Mouse (Mus musculus) thymus, adult 2 months (tissue): ENCODE measurements at regions not wholly inside any gene's neighbourhood (a gene's known extent, or its start where the extent isn't known, plus 50 kb on each side); places are given as distances from the start of the nearest gene placed in this dataset.

ENCODE experiments used
- DNase-seq: peaks from one replicate; pipeline ENCODE4 v3.0.0; 2021
- H3K27ac ChIP-seq: fragments of 200-500 bp; 2 replicates; pipeline ENCODE4 v1.5.1; 2012; ENCODE audit warnings: low read length, control low read depth; ENCODE audit not compliant: control insufficient read depth, insufficient read depth
- H3K27me3 ChIP-seq: fragments of 200-500 bp; 2 replicates; pipeline ENCODE4 v1.6.1; 2012; ENCODE audit warnings: mild to moderate bottlenecking, low read length, moderate library complexity, mixed read lengths; ENCODE audit not compliant: control insufficient read depth, insufficient read depth
- H3K36me3 ChIP-seq: fragments of 200-500 bp; 2 replicates; pipeline ENCODE4 v1.6.1; 2012; ENCODE audit warnings: mild to moderate bottlenecking, low read length, moderate library complexity; ENCODE audit not compliant: control insufficient read depth, insufficient read depth
- H3K4me1 ChIP-seq: fragments of 200-500 bp; replicated peaks from 2 replicates; pipeline ENCODE4 v1.6.1; 2012; ENCODE audit warnings: low read length; ENCODE audit not compliant: control insufficient read depth, insufficient read depth
- H3K4me3 ChIP-seq: fragments of 200-500 bp; 2 replicates; pipeline ENCODE4 v1.5.1; 2012; ENCODE audit warnings: mild to moderate bottlenecking, low read length, control low read depth, moderate library complexity; ENCODE audit not compliant: control insufficient read depth, insufficient read depth
- CTCF ChIP-seq: fragments of 200-500 bp; IDR thresholded peaks from 2 replicates; pipeline ENCODE4 v1.5.1; 2012; ENCODE audit warnings: mild to moderate bottlenecking, control low read depth, low read length, moderate library complexity, borderline replicate concordance; ENCODE audit not compliant: control insufficient read depth, poor library complexity, insufficient read depth; ENCODE audit errors: extremely low read depth
- POLR2A ChIP-seq: fragments of 200-500 bp; IDR thresholded peaks from 2 replicates; pipeline ENCODE4 v1.6.1; 2012; ENCODE audit warnings: mild to moderate bottlenecking, low read length, control low read depth, moderate library complexity; ENCODE audit not compliant: control insufficient read depth, poor library complexity, insufficient read depth; ENCODE audit errors: extremely low read depth
- WGBS: fragments of 180-500 bp; shearing (Covaris S2); methylation state at CpG from one replicate; pipeline ENCODE4 v1.1.7; 2018; 5-methylcytosine and 5-hydroxymethylcytosine counted together

GRCm38 (mm10) chr19:15357181-15357580, 590.0 kb downstream of the Psat1 start:
- Histone ChIP-seq H3K4me1 (no peaks in the 10 kb centered on the region), H3K36me3 (no peaks in the 10 kb centered on the region), H3K27me3 (no peaks in the 10 kb centered on the region), H3K4me3 (no peak overlapping the region), H3K27ac (no peak overlapping the region)
- DNase-seq: no peak
- TF ChIP-seq POLR2A (no peak), CTCF (no peak)
- 72% methylated on average over 3 of the region's 3 CpGs for WGBS

DNA sequence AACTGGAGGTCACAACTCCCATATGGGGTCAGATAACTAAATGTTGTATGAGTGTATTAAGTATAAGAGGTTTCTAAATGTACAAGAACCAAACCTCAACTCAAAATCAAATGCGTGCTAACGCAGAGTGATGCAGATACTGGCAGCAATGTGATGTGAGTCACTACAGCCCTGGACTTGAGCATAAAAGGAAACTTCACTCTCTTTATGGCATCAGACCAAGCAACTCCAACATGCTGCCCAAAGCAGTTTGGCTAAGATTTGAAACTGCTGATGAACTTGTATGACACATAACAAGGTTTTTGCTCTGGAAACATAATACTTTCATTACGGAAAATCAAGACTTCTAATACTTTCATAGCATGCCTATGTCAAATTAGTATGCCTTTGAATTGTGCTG, 598.8 kb downstream of the Psat1 start:
- H3K36me3 ChIP-seq: no peaks in the 10 kb centered on the region
- TF ChIP-seq POLR2A: no peak
- no peak for TF ChIP-seq CTCF
- DNase-seq: no peak
- H3K27ac ChIP-seq: no peak overlapping the region
- H3K4me3 ChIP-seq: no peak overlapping the region
- H3K4me1 ChIP-seq: no peaks in the 10 kb centered on the region
- no peaks in the 10 kb centered on the region for H3K27me3 ChIP-seq
- WGBS: 94% methylated on average over 3 of the region's 3 CpGs

DNA sequence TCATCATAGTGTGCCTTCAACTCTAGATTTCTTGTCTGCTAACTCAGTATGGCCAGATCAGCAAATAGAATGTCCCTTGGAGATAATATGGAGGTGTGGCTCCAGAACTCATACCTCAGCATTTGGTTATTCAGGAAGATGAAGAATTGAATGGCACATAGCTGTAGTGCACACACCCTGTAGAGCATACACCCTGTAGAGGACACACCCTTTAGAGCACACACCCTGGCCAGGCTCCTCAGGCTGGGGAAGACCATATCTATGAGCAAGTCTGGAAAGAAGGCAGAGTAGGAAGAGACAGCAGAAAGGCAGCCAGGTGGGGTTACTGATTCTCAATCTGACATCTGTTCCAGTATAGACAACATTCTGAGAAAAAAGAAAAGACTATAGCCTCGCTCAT, 604.9 kb downstream of the Psat1 start:
- no peak for DNase-seq
- no peaks in the 10 kb centered on the region for H3K4me1 ChIP-seq
- H3K27ac ChIP-seq: no peak overlapping the region
- H3K27me3 ChIP-seq: no peaks in the 10 kb centered on the region
- TF ChIP-seq POLR2A (no peak), CTCF (no peak)
- no peaks in the 10 kb centered on the region for H3K36me3 ChIP-seq
- 85% methylated on average over 1 of the region's 1 CpGs for WGBS
- H3K4me3 ChIP-seq: no peak overlapping the region

- H3K4me3 ChIP-seq: no peak overlapping the region
- no peak for DNase-seq
- TF ChIP-seq POLR2A (no peak), CTCF (no peak)
- no peaks in the 10 kb centered on the region for H3K4me1 ChIP-seq
- H3K27me3 ChIP-seq: no peaks in the 10 kb centered on the region
- no peak overlapping the region for H3K27ac ChIP-seq
- no peaks in the 10 kb centered on the region for H3K36me3 ChIP-seq
- WGBS: 81% methylated on average over 19 of the region's 19 CpGs
These were observed 606.7 kb downstream of the Psat1 start for GRCm38 (mm10) chr19:15340305-15340983.

- H3K27ac ChIP-seq: no peak overlapping the region
- H3K27me3 ChIP-seq: no peaks in the 10 kb centered on the region
- TF ChIP-seq POLR2A (no peak), CTCF (no peak)
- no peaks in the 10 kb centered on the region for H3K4me1 ChIP-seq
- 88% methylated on average over 11 of the region's 11 CpGs for WGBS
- no peak overlapping the region for H3K4me3 ChIP-seq
- no peaks in the 10 kb centered on the region for H3K36me3 ChIP-seq
- DNase-seq: no peak
These were observed 607.2 kb downstream of the Psat1 start for GRCm38 (mm10) chr19:15339979-15340304.

- no peaks in the 10 kb centered on the region for H3K36me3 ChIP-seq
- no peak overlapping the region for H3K27ac ChIP-seq
- no peak for DNase-seq
- 92% methylated on average over 3 of the region's 3 CpGs for WGBS
- H3K27me3 ChIP-seq: no peaks in the 10 kb centered on the region
- no peaks in the 10 kb centered on the region for H3K4me1 ChIP-seq
- TF ChIP-seq CTCF (no peak), POLR2A (no peak)
- H3K4me3 ChIP-seq: no peak overlapping the region
These were observed 617.0 kb downstream of the Psat1 start for GRCm38 (mm10) chr19:15330155-15330554.

DNA sequence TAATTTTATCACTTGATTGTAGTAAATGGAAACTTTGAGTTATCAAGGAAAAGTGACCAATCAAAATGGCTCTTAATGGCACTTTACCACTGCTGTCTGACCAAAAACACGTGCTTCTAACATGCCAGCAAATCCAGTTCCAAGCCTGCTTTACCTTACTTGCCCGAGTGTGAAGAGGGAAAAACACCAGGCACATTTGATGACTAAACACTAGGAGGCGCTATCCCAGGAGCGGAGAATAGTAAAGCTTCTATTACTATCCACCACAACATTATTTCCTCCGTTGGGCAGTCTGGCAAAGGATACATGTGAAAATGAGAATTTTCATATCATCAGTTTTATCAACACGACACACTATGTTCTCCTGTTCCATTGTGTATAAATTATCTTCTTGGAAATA, 647.7 kb downstream of the Psat1 start:
- no peak for TF ChIP-seq POLR2A
- TF ChIP-seq CTCF: no peak
- no peak for DNase-seq
- Histone ChIP-seq H3K27ac (no peak overlapping the region), H3K36me3 (no peaks in the 10 kb centered on the region), H3K27me3 (no peaks in the 10 kb centered on the region), H3K4me3 (no peak overlapping the region), H3K4me1 (no peaks in the 10 kb centered on the region)
- 30% methylated on average over 6 of the region's 6 CpGs for WGBS
